20 mouse cellular contexts compared by ENCODE assay signal in the genomic region with DNA sequence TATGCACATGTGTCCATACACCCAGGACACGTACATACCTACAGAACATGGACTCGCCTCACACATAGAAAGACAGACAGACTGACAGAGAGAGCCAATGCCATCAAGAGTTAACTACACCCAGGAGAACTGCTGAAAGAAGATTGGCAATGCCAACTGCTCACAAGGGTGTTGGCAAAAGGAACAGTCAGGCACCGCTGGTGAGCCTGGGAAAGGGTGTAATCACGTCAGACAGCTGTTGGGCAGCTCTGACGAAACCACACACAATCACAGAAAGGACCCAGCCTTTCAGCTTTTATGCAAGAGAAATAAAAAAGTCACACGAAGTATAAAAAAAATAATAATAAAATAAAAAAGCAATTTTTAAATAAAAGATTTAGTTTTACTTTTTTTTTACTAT. TPM values are rescaled to one million over a fixed set of nuclear protein-coding genes. Genes with fewer than 3 reads are reported as not detected.
DNase-seq lines count a peak whose midpoint lies in the region; ATAC-seq and TF ChIP-seq lines count a peak whose summit lies in the region.
"Had no signal": no experiment of that assay in that cellular context is flagged by ENCODE, and none has a peak within 500 bp of the region (broad histone marks: within the 10 kb centered on the region; RNA-seq: fewer than 3 reads in every experiment).

No protein-coding gene starts in this region.

- intact Hi-C loops in heart, postnatal 10 days (cut with DNase I): no loop called here

- peaks cover 2 to 3% of the 10 kb centered on the region in 2 experiments; a peak in 2 of 4 replicates for H3K4me1 ChIP-seq in ES-E14 (ENCODE audit: control insufficient read depth in 2 of 2, insufficient read depth in 2 of 2, low read length in 2 of 2, poor library complexity in 1 of 2)
- H3K4me1 ChIP-seq in forebrain, embryonic 12.5 days: peaks cover 13% of the 10 kb centered on the region

- 0 out of 2 replicates have a peak overlapping the region, but pooled peaks have one; percentile 25 for H3K9ac ChIP-seq in ES-E14 (ENCODE audit: insufficient read depth, low read depth, low read length, poor library complexity, severe bottlenecking)
- H3K9ac ChIP-seq in forebrain, embryonic 12.5 days: no peak overlapping the region
- H3K9ac ChIP-seq: embryonic facial prominence, embryonic 15.5 days; hindbrain, embryonic 13.5 days had no signal

- no peak overlapping the region for H3K4me3 ChIP-seq in ES-E14 (ENCODE audit: insufficient read depth in 1 of 2, low read depth in 1 of 2, low read length in 2 of 2, poor library complexity in 1 of 2, severe bottlenecking in 1 of 2)
- no peak overlapping the region for H3K4me3 ChIP-seq in forebrain, embryonic 12.5 days (replicated peaks)
- H3K4me3 ChIP-seq: embryonic facial prominence, embryonic 15.5 days; erythroblast, embryonic 14.5 days; heart, embryonic 10.5 days; hindbrain, embryonic 13.5 days had no signal

- ATAC-seq in forebrain, embryonic 12.5 days (ENCODE audit: low FRiP score): no peak
- ATAC-seq: forebrain, embryonic 14.5 days; hindbrain, postnatal 0 days had no signal

- WGBS in forebrain, embryonic 12.5 days: 88% methylated on average over 6 of the region's 6 CpGs

- DNase-seq in adrenal gland, adult 8-10 months: peak; percentile 42
- DNase-seq in adrenal gland, adult (ENCODE audit: inconsistent age in 2 of 2, low spot score in 1 of 2): no peak
- DNase-seq in heart, postnatal 10 days: peak; percentile 28 to 41
- DNase-seq in heart, adult 8-10 months (ENCODE audit: low spot score): no peak
- DNase-seq in ES-E14 (ENCODE audit: low read depth, low spot score): no peak
- peak; percentile 62 for DNase-seq in fat pad, adult 2 months (ENCODE audit: extremely low read depth, low read depth, low spot score)
- DNase-seq in cerebellum, postnatal 4 days (ENCODE audit: low spot score in 2 of 2): no peak
- DNase-seq: B cell, adult 2 months; cerebellum, adult 8-10 months; cerebellum, postnatal 14 days; gastrocnemius, postnatal 36 days; heart, adult 11 months; kidney, adult 18-20 months had no signal

- no peak overlapping the region for H3K4me2 ChIP-seq in forebrain, embryonic 12.5 days
- H3K4me2 ChIP-seq: embryonic facial prominence, embryonic 15.5 days; hindbrain, embryonic 13.5 days had no signal

- in situ Hi-C loops in ES-E14 (cut with MboI; ENCODE audit: low sequenced_read_pairs in 2 of 2, unreplicated experiment in 2 of 2): no loop called here

- H3K9me3 ChIP-seq in ES-E14 (ENCODE audit: control insufficient read depth, insufficient read depth, low read depth, low read length): no peaks in the 10 kb centered on the region
- no peaks in the 10 kb centered on the region for H3K9me3 ChIP-seq in forebrain, embryonic 12.5 days
- H3K9me3 ChIP-seq: embryonic facial prominence, embryonic 15.5 days; heart, embryonic 10.5 days; hindbrain, embryonic 13.5 days had no signal

- no peaks in the 10 kb centered on the region for H3K27me3 ChIP-seq in forebrain, embryonic 12.5 days
- H3K27me3 ChIP-seq: embryonic facial prominence, embryonic 15.5 days; hindbrain, embryonic 13.5 days had no signal

- H3K27ac ChIP-seq in ES-E14 (ENCODE audit: insufficient read depth, low read depth, low read length, poor library complexity, severe bottlenecking): no peak overlapping the region; the same call in 1 of the 2 replicates
- no peak overlapping the region for H3K27ac ChIP-seq in forebrain, embryonic 12.5 days
- H3K27ac ChIP-seq: embryonic facial prominence, embryonic 15.5 days; heart, embryonic 10.5 days; hindbrain, embryonic 13.5 days; hindbrain, postnatal 0 days had no signal

- H3K36me3 ChIP-seq in ES-E14 (ENCODE audit: control insufficient read depth, insufficient read depth, low read length, poor library complexity, severe bottlenecking): no peaks in the 10 kb centered on the region
- H3K36me3 ChIP-seq in forebrain, embryonic 12.5 days (replicated peaks): no peaks in the 10 kb centered on the region
- H3K36me3 ChIP-seq: embryonic facial prominence, embryonic 15.5 days; heart, embryonic 10.5 days; hindbrain, embryonic 13.5 days had no signal

TF ChIP-seq in ES-E14, 5 proteins besides CTCF, POLR2A, EP300 and RAD21:
- no peak for TF ChIP-seq ZC3H11A (IDR thresholded peaks at IDR 0.05; ENCODE audit: borderline replicate concordance, low read depth, low read length)
- no peak for TF ChIP-seq CHD2 (IDR thresholded peaks at IDR 0.05; ENCODE audit: low read depth, low read length)
- TF ChIP-seq MAFK (IDR thresholded peaks at IDR 0.05; ENCODE audit: insufficient read depth, low read depth, low read length): no peak
- TF ChIP-seq HCFC1 (IDR thresholded peaks at IDR 0.05; ENCODE audit: borderline replicate concordance, insufficient read depth, low read length): no peak
- no peak for TF ChIP-seq ZNF384 (IDR thresholded peaks at IDR 0.05; ENCODE audit: low read depth, low read length)

RNA-seq across cellular contexts. Expression of a gene that starts 57.5 kb away (rescaled TPM):
- total RNA-seq in adrenal gland, adult 8-10 months (2022): 10 to 100 TPM in 1 of 4 experiments, 1 to 10 TPM in 3; 5.3 to 15.1 (median 8.8) TPM
- 1 to 10 TPM; 6.3 to 7.7 TPM for total RNA-seq in heart, postnatal 10 days (2021)
- 10 to 100 TPM in 2 of 4 experiments, 1 to 10 TPM in 2; 5.4 to 17.0 (median 11.6) TPM for total RNA-seq in heart, adult 8-10 months (2022)
- 19.6 and 20.1 TPM in 2 replicates for total RNA-seq in ES-E14 (2012; rRNA removed)
- polyA plus RNA-seq in forebrain, embryonic 12.5 days (2016; fragmentation: Nextera tagmentation; extraction: Ambion mirVana): 7.0 and 11.0 TPM in 2 replicates
- polyA plus RNA-seq: erythroblast, embryonic 14.5 days had no signal

Comparison
In these comparisons a context has a peak if more than half of its experiments do, and no peak if none do; other contexts are left out.
1. DNase-seq: peak in adrenal gland, adult 8-10 months (single experiment), heart, postnatal 10 days (2 of 2) and fat pad, adult 2 months (single experiment); none in adrenal gland, adult (0 of 2), heart, adult 8-10 months (single experiment), ES-E14 (single experiment) and cerebellum, postnatal 4 days (0 of 2).